Mouse (Mus musculus) limb, embryonic 15.5 days (tissue): Measurements from ENCODE around the gene Cd27. TPM values are rescaled to one million over a fixed set of nuclear protein-coding genes. Genes with fewer than 3 reads are reported as not detected.

Experiments used
- ATAC-seq: fragments of 200-750 bp; cut with Nextera tagmentation; 2 replicates; pipeline ENCODE4 v1.8.0; 2017; ENCODE audit warnings: low read depth, moderate TSS enrichment; ENCODE audit not compliant: insufficient number of reproducible peaks, low FRiP score, low TSS enrichment
- H3K27ac ChIP-seq: fragments of 300-500 bp; sonication (generic); 2 replicates; pipeline ENCODE4 v1.5.1; 2015; ENCODE audit warnings: moderate library complexity, mild to moderate bottlenecking, inconsistent platforms
- H3K27me3 ChIP-seq: fragments of 300-500 bp; sonication (generic); 2 replicates; pipeline ENCODE4 v1.6.1; 2015; ENCODE audit warnings: inconsistent platforms
- H3K36me3 ChIP-seq: fragments of 300-500 bp; sonication (generic); 2 replicates; pipeline ENCODE4 v1.6.1; 2015; ENCODE audit warnings: inconsistent platforms
- H3K4me1 ChIP-seq: fragments of 300-500 bp; sonication (generic); 2 replicates; pipeline ENCODE4 v1.6.1; 2015; ENCODE audit warnings: inconsistent platforms
- H3K4me2 ChIP-seq: fragments of 300-500 bp; sonication (generic); 2 replicates; pipeline ENCODE4 v1.6.1; 2015; ENCODE audit warnings: mild to moderate bottlenecking, inconsistent platforms
- H3K4me3 ChIP-seq: fragments of 300-500 bp; sonication (generic); 2 replicates; pipeline ENCODE4 v1.5.1; 2015; ENCODE audit warnings: mild to moderate bottlenecking, inconsistent platforms
- H3K9ac ChIP-seq: fragments of 300-500 bp; sonication (generic); 2 replicates; pipeline ENCODE4 v1.6.1; 2015; ENCODE audit warnings: inconsistent platforms
- H3K9me3 ChIP-seq: fragments of 300-500 bp; sonication (generic); 2 replicates; pipeline ENCODE4 v1.6.1; 2016; ENCODE audit warnings: inconsistent platforms
- WGBS: fragments of 180-500 bp; shearing (Covaris S2); methylation state at CpG from one replicate; pipeline ENCODE4 v1.1.7; 2015; 5-methylcytosine and 5-hydroxymethylcytosine counted together
- microRNA-seq: library from miRNA; unstranded; fragments of <30 nt; microRNA quantifications from one replicate; pipeline ENCODE4, GENCODE M21; 2016
- polyA plus RNA-seq: library from polyadenylated mRNA; unstranded; fragments of >200 nt; fragmentation: Nextera tagmentation; extraction: Ambion mirVana; gene quantifications from 2 replicates; pipeline ENCODE4 v1.2.1, GENCODE M21; 2015

The Cd27 gene
- polyA plus RNA-seq, 1 experiment from 2014 or later, result 1.5 TPM

DNA sequence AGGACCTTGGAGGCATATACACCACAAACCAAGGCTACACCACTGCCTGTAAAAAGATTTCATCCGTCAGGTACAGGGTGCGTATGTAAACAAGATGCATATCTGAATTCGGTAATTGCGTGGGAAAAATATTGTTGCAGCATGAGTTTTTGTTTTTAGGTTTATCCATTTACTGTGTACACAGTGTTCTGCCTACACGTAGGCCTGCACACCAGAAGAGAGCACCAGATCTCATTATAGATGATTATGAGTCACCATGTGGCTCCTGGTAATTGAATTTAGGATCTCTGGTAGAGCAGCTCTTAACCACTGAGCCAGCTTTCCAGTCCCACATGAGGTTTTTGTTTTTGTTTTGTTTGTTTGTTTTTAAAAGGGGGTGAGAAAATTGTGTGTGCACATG lies 39.6 kb downstream of the Cd27 start:
- H3K4me1 ChIP-seq, result peaks cover 11% of the 10 kb centered on the region
- WGBS, result 79% methylated on average over 5 of the region's 5 CpGs
- H3K27me3 ChIP-seq, result no peaks in the 10 kb centered on the region
- peaks cover 20% of the 10 kb centered on the region for H3K36me3 ChIP-seq
- H3K4me2 ChIP-seq, result no peak overlapping the region
- no peak overlapping the region for H3K27ac ChIP-seq
- no peak overlapping the region for H3K4me3 ChIP-seq
- no peak overlapping the region for H3K9ac ChIP-seq
- ATAC-seq, result no peak
- H3K9me3 ChIP-seq, result no peaks in the 10 kb centered on the region

DNA sequence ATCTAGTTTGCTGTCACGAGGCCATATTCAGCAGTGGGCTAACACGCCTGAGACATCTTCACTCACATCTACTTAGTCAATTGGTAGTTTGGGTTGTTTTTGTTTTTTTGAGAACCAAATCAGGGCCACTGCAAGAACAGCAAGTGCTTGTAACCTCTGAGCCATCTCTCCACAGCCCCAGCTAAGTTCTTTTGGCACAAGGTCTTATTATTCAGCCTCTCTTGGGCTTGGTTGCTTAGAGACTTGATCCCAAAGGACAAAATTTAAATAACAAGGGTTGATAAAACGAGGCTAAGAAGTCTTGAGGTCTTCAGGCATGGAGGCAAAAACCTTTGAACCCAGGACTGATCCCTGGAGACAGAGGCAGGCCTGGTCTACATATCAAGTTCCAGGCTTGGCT lies 40.5 kb downstream of the Cd27 start:
- peaks cover 20% of the 10 kb centered on the region for H3K36me3 ChIP-seq
- H3K4me2 ChIP-seq, result no peak overlapping the region
- no peak overlapping the region for H3K4me3 ChIP-seq
- no peaks in the 10 kb centered on the region for H3K27me3 ChIP-seq
- H3K27ac ChIP-seq, result no peak overlapping the region
- ATAC-seq, result no peak
- H3K9me3 ChIP-seq, result no peaks in the 10 kb centered on the region
- WGBS, result 62% methylated on average over 3 of the region's 3 CpGs
- peaks cover 11% of the 10 kb centered on the region for H3K4me1 ChIP-seq
- no peak overlapping the region for H3K9ac ChIP-seq

DNA sequence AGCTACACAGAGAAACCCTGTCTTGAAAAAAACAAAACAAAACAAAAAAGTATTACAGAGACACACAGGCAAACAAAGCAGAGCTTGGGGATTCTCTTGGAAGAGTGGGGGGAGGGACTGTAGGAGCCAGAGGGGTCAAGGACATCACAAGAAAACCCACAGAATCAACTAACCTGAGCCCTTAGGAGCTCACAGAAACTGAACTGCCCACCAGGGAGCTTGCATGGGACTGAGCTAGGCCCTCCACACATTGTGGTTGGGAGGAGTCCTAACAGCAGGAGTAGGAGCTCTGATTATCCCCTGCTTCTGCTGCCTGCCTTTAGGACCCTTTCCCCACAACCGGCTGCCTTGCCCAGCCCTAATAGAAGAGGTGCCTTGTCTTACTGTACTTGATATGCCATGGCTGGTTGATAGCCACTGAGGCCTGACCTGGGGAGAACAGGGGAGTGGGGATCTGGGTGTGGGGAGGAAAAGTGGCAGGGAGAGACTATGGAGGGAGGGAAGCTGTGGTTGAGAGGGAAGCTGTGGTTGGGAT lies 41.2 kb downstream of the Cd27 start:
- H3K27ac ChIP-seq, result no peak overlapping the region
- peaks cover 11% of the 10 kb centered on the region for H3K4me1 ChIP-seq
- no peaks in the 10 kb centered on the region for H3K9me3 ChIP-seq
- H3K4me2 ChIP-seq, result no peak overlapping the region
- no peaks in the 10 kb centered on the region for H3K27me3 ChIP-seq
- ATAC-seq, result no peak
- 29% methylated on average over 1 of the region's 1 CpGs for WGBS
- H3K36me3 ChIP-seq, result peaks cover 20% of the 10 kb centered on the region
- H3K9ac ChIP-seq, result no peak overlapping the region
- no peak overlapping the region for H3K4me3 ChIP-seq

DNA sequence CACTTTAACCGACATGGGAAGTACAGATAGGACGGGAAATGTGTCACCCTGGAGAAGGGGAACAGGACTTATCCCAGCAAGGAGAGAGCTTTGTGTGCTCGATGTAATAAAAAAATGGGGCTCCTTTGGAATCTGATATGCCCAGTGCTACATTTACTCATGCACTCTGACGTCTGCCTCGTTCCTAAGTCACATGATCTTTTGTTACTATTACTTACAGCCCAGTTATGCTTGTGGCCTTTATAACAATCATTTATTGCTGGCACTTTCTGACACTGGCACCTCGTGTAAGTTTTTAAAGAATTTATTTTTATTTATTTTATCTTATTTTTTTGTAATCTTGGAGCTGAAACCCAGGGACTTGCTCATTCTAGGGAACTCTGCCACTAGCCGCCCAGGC lies 43.4 kb downstream of the Cd27 start:
- peaks cover 31% of the 10 kb centered on the region for H3K36me3 ChIP-seq
- no peaks in the 10 kb centered on the region for H3K9me3 ChIP-seq
- no peak for ATAC-seq
- H3K9ac ChIP-seq, result no peak overlapping the region
- H3K4me2 ChIP-seq, result no peak overlapping the region
- no peak overlapping the region for H3K4me3 ChIP-seq
- 58% methylated on average over 7 of the region's 7 CpGs for WGBS
- peaks cover 11% of the 10 kb centered on the region for H3K4me1 ChIP-seq
- H3K27me3 ChIP-seq, result no peaks in the 10 kb centered on the region
- H3K27ac ChIP-seq, result no peak overlapping the region

DNA sequence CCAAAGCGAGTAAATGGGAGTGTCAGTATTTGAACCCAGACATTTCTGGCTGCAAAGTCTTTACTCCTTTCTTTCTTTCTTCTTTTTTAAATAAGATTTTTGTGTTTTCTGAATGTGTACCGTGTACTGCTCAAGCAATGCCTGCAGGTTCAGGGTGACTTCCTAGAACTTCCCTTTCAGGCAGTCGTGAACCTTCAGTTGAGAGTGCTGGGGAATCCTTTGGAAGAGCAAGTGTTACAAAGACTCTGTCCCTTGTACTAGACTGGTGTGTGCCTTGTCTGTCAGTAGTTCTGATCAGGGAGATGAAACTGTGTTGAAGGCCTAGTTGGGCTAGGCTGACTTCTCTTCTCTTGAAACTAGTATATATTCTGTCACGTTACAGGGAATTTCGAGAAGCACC lies 44.0 kb downstream of the Cd27 start:
- Histone ChIP-seq H3K4me2 (peak overlapping the region; percentile 67), H3K9me3 (no peaks in the 10 kb centered on the region), H3K4me1 (peaks cover 11% of the 10 kb centered on the region), H3K4me3 (peak overlapping the region; percentile 74), H3K27me3 (no peaks in the 10 kb centered on the region), H3K36me3 (peaks cover 37% of the 10 kb centered on the region), H3K9ac (peak overlapping the region; percentile 63), H3K27ac (peak overlapping the region; percentile 99)
- 38% methylated on average over 5 of the region's 5 CpGs for WGBS
- ATAC-seq, result no peak

DNA sequence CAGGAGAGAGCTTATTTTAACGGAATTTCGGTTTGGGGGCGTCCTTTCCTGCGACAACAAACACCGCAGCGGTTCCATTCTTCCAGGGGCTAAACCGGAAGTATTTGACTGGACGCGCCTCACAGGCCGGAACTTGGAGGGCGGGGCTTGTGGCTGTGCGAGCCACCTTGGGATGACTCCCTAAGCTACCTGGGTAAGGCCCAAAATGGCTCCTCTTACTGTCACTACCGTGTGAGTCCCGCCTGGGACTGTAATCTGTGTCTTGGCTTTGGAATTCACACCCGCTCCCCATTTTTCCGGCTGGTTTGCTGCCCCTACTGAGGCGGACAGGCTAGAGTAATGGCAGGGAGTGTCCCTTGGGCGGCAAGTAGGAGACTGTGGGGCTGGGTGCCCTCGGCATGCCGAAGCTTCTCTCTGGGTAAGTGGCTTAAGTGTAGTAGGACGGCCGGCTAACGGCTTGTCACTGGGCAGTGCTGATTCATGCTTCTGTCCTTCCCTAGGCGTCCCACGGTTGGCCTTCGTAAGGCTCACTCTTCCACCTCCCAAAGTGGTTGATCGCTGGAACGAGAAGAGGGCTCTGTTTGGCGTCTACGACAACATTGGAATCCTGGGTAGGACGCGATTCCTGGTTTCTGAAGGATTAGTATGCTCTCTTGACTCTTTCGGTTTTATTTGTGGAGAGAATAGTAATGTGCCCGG lies 44.6 kb downstream of the Cd27 start:
- Histone ChIP-seq H3K9ac (peak overlapping the region; percentile 63), H3K36me3 (peaks cover 44% of the 10 kb centered on the region), H3K9me3 (no peaks in the 10 kb centered on the region), H3K27me3 (no peaks in the 10 kb centered on the region), H3K4me2 (peak overlapping the region; percentile 67), H3K4me3 (peak overlapping the region; percentile 74), H3K27ac (peak overlapping the region; percentile 99), H3K4me1 (peaks cover 11% of the 10 kb centered on the region)
- peak; percentile 92 for ATAC-seq
- under 1% methylated on average over 34 of the region's 34 CpGs for WGBS

DNA sequence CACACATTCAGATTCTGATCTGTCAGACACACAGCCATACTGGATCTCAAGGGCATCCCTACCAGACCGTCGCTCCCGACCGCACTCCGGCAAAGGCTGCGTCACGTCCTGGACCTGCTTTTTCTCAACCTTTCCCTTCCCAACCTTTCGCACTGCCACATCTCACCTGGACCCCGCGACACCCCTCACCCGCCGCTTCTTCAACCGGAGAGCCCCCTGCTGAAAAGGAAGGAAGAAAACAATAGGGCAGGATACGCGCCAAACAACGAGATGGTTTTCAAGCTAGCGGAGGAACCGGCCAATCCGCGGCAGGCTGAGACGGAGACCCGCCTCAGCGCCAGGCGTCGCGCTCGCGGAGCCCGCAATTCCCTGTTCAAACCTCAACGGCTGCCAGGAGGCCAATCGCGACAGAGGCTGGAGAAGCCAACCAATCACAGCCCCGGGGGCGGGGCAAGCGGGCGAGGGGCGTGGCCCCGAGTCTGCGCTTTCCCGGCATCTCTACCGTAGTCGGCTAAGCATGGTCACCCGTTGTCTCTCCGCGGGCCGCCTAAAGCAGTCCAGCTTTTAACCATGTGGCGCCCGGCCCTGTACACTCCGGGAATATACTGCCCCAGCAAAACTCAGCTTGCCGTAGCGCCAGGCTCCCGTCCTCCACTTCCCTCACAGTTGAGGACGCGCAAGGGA lies 45.3 kb downstream of the Cd27 start, which contains the start of the genes Ncapd2 and Mrpl51:
Gene Ncapd2, minus strand, starts transcription at position 370 of the 684 bp plus-strand sequence.
Gene Mrpl51, plus strand, starts transcription at position 470 of the 684 bp plus-strand sequence.
- H3K27me3 ChIP-seq, result no peaks in the 10 kb centered on the region
- H3K36me3 ChIP-seq, result peaks cover 51% of the 10 kb centered on the region
- H3K27ac ChIP-seq, result peak within 1 kb of the TSS; percentile 99
- ATAC-seq, result peak; percentile 96
- H3K9ac ChIP-seq, result peak within 1 kb of the TSS; percentile 63
- under 1% methylated on average over 54 of the region's 54 CpGs for WGBS
- peaks cover 11% of the 10 kb centered on the region for H3K4me1 ChIP-seq
- H3K4me2 ChIP-seq, result peak within 1 kb of the TSS; percentile 67
- peak within 1 kb of the TSS; percentile 74 for H3K4me3 ChIP-seq
- no peaks in the 10 kb centered on the region for H3K9me3 ChIP-seq

DNA sequence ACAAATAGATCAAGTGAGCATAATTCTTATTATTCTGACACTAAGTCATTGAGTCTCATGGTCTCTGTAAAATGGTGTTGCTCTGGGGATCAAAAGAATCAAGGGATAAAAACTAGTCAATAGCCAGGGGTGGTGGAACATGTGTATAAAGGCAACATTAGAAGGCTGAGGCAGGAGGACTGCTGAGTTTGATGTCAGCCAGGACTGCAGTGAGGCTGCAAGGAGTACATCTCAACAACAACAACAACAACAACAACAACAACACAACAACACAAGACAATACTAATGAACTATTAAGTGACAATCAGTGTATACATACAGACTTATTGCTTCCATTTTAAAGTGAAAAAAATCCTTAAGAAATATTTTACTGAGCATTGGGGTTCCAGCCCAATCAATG lies 46.0 kb downstream of the Cd27 start:
- Histone ChIP-seq H3K9me3 (no peaks in the 10 kb centered on the region), H3K36me3 (peaks cover 57% of the 10 kb centered on the region), H3K4me1 (peaks cover 11% of the 10 kb centered on the region), H3K4me3 (peak overlapping the region; percentile 74), H3K4me2 (peak overlapping the region; percentile 67), H3K9ac (peak overlapping the region; percentile 45; the same call in 1 of the 2 replicates), H3K27ac (peak overlapping the region; percentile 99; the same call in 1 of the 2 replicates), H3K27me3 (no peaks in the 10 kb centered on the region)
- no peak for ATAC-seq

DNA sequence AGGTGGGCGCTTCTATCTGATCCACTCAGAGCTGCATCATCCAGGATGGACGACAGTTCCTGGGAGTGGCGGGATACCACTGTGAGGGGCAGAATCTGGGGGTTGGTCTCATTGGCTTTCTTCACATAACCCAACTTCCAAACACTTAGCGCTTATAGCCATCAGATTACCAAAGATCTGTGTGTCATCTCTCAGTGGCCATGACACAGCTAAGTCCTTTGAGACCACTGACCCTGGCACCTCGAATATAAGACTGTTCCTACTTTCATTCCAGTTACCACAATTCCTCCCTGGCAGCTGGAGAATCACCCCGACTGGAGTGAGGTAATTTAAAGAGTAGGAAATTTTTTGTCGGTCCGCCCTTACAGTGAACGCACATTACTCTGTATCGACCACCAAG lies 50.6 kb downstream of the Cd27 start:
- WGBS, result 94% methylated on average over 10 of the region's 10 CpGs
- ATAC-seq, result no peak

More for the DNA sequence above, 50.6 kb downstream of the Cd27 start:
- Histone ChIP-seq H3K9ac (no peak overlapping the region), H3K4me3 (no peak overlapping the region), H3K36me3 (peaks cover 80% of the 10 kb centered on the region), H3K27ac (no peak overlapping the region), H3K4me2 (no peak overlapping the region), H3K27me3 (no peaks in the 10 kb centered on the region), H3K4me1 (no peaks in the 10 kb centered on the region; the same call in 1 of the 2 replicates), H3K9me3 (no peaks in the 10 kb centered on the region)

Small RNA genes lying within 50 kb of the gene (microRNA-seq; reads per million reads assigned to microRNA genes)
- gene Mir3098, result not detected
- not detected for gene Mir8113

Other genes starting within 250 kb of the Cd27 start
- 20.8 and 21.3 TPM in 2 replicates for gene Pianp, start 240.3 kb downstream of the Cd27 start, polyA plus RNA-seq
- 16.9 and 17.9 TPM in 2 replicates for gene Zfp384, start 227.9 kb downstream of the Cd27 start, polyA plus RNA-seq
- 141 and 146 TPM in 2 replicates for gene Ing4, start 197.2 kb downstream of the Cd27 start, polyA plus RNA-seq
- gene Acrbp, start 187.3 kb downstream of the Cd27 start, polyA plus RNA-seq, result 9.9 and 12.4 TPM in 2 replicates
- gene Lpar5, start 169.1 kb downstream of the Cd27 start, polyA plus RNA-seq, result 6.5 and 6.6 TPM in 2 replicates
- gene Chd4, start 141.0 kb downstream of the Cd27 start, polyA plus RNA-seq, result 66.7 TPM in 2 replicates
- 54.4 and 58.0 TPM in 2 replicates for gene Nop2, start 105.1 kb downstream of the Cd27 start, polyA plus RNA-seq
- gene Iffo1, start 91.8 kb downstream of the Cd27 start, polyA plus RNA-seq, result 26.6 and 46.8 TPM in 2 replicates
- gene Gapdh, start 70.5 kb downstream of the Cd27 start, polyA plus RNA-seq, result 1,547 and 1,728 TPM in 2 replicates
- gene Ncapd2, start 45.3 kb downstream of the Cd27 start, polyA plus RNA-seq, result 86.4 and 87.0 TPM in 2 replicates
- 210 and 220 TPM in 2 replicates for gene Mrpl51, start 45.2 kb downstream of the Cd27 start, polyA plus RNA-seq
- gene Vamp1, start 21.5 kb downstream of the Cd27 start, polyA plus RNA-seq, result 4.8 and 4.9 TPM in 2 replicates
- 4.9 and 5.7 TPM in 2 replicates for gene Tapbpl, start 5.2 kb downstream of the Cd27 start, polyA plus RNA-seq
- gene Tuba3a, start 49.0 kb upstream of the Cd27 start, polyA plus RNA-seq, result 0.34 TPM in 1 of 2 replicates, not detected in the other
- gene Ltbr, start 76.9 kb upstream of the Cd27 start, polyA plus RNA-seq, result 47.0 and 50.5 TPM in 2 replicates
- gene Scnn1a, start 83.6 kb upstream of the Cd27 start, polyA plus RNA-seq, result 5.2 and 5.3 TPM in 2 replicates
- 95.6 and 98.8 TPM in 2 replicates for gene Tnfrsf1a, start 112.4 kb upstream of the Cd27 start, polyA plus RNA-seq
- 4.2 and 4.5 TPM in 2 replicates for gene Plekhg6, start 143.8 kb upstream of the Cd27 start, polyA plus RNA-seq